8 mouse cellular contexts compared by ENCODE assay signal in genomic region chr13:91648240-91648639, GRCm38 (mm10).
DNase-seq lines count a peak whose midpoint lies in the region; ATAC-seq and TF ChIP-seq lines count a peak whose summit lies in the region.

No protein-coding gene starts in this region.

- TF ChIP-seq POLR2A in cortical plate, adult 2 months (IDR thresholded peaks at IDR 0.05; ENCODE audit: extremely low read depth, insufficient read depth, low read length): no peak

- peak; percentile 58 for TF ChIP-seq CTCF in cortical plate, adult 2 months (IDR thresholded peaks at IDR 0.05; ENCODE audit: extremely low read depth, insufficient read depth, low read length)

- no peak overlapping the region for H3K9ac ChIP-seq in hindbrain, embryonic 14.5 days

- ATAC-seq in hindbrain, embryonic 14.5 days (ENCODE audit: low FRiP score): peak; percentile 92

- DNase-seq in kidney, adult 18-20 months: peak; percentile 19
- DNase-seq in kidney, adult 11 months: no peak
- peak; percentile 31 for DNase-seq in NIH3T3 (ENCODE audit: low read depth)
- peak; percentile 66 for DNase-seq in hindbrain, embryonic 14.5 days (ENCODE audit: low spot score)
- DNase-seq in lung, postnatal 10 days: peak; percentile 42
- DNase-seq in right cerebral cortex, postnatal 4 days: peak; percentile 28
- no peak for DNase-seq in thymus, postnatal 10 days (ENCODE audit: low spot score in 2 of 2)

- H3K4me1 ChIP-seq in cortical plate, adult 2 months (ENCODE audit: control insufficient read depth, insufficient read depth, low read length): no peaks in the 10 kb centered on the region
- no peaks in the 10 kb centered on the region for H3K4me1 ChIP-seq in hindbrain, embryonic 14.5 days (replicated peaks; ENCODE audit: control insufficient read depth, insufficient read depth, low read length)

- H3K27ac ChIP-seq in cortical plate, adult 2 months (ENCODE audit: insufficient read depth, low read length): no peak overlapping the region
- H3K27ac ChIP-seq in hindbrain, embryonic 14.5 days: no peak overlapping the region

- no peak overlapping the region for H3K4me3 ChIP-seq in cortical plate, adult 2 months (ENCODE audit: insufficient read depth, low read length)
- H3K4me3 ChIP-seq in hindbrain, embryonic 14.5 days (replicated peaks; ENCODE audit: low read length): no peak overlapping the region

- WGBS in hindbrain, embryonic 14.5 days: 25% methylated on average over 6 of the region's 6 CpGs

- H3K27me3 ChIP-seq in hindbrain, embryonic 14.5 days (ENCODE audit: control insufficient read depth, insufficient read depth, low read length): no peaks in the 10 kb centered on the region

- H3K36me3 ChIP-seq in hindbrain, embryonic 14.5 days (replicated peaks; ENCODE audit: control insufficient read depth, insufficient read depth): peaks cover 7% of the 10 kb centered on the region; the same call in 1 of the 2 replicates

- H3K9me3 ChIP-seq in hindbrain, embryonic 14.5 days (ENCODE audit: control insufficient read depth, low read length): no peaks in the 10 kb centered on the region

- H3K4me2 ChIP-seq in hindbrain, embryonic 14.5 days (replicated peaks): no peak overlapping the region

Comparison
In these comparisons a context has a peak if more than half of its experiments do, and no peak if none do; other contexts are left out.
1. DNase-seq: peak in kidney, adult 18-20 months (single experiment), NIH3T3 (single experiment), hindbrain, embryonic 14.5 days (single experiment), lung, postnatal 10 days (single experiment) and right cerebral cortex, postnatal 4 days (single experiment); none in kidney, adult 11 months (single experiment) and thymus, postnatal 10 days (0 of 2).